Mouse (Mus musculus) limb, embryonic 11.5 days (tissue): ENCODE results near the gene Mtmr3. TPM values are rescaled to one million over a fixed set of nuclear protein-coding genes. Genes with fewer than 3 reads are reported as not detected.

Source experiments
- ATAC-seq: fragments of 200-750 bp; cut with Nextera tagmentation; 2 replicates; pipeline ENCODE4 v1.8.0; 2017; ENCODE audit warnings: low read depth; ENCODE audit not compliant: insufficient number of reproducible peaks, low FRiP score, low TSS enrichment
- DNase-seq: peaks from one replicate; pipeline ENCODE4 v3.0.0-alpha.2; 2015; ENCODE audit warnings: low spot score
- H3K27ac ChIP-seq: fragments of 300-500 bp; sonication (generic); replicated peaks from 2 replicates; pipeline ENCODE4 v1.5.1; 2014; ENCODE audit warnings: low read depth, mild to moderate bottlenecking, low read length
- H3K27me3 ChIP-seq: fragments of 300-500 bp; sonication (generic); 2 replicates; pipeline ENCODE4 v1.6.1; 2014; ENCODE audit warnings: mild to moderate bottlenecking, low read length, mixed read lengths; ENCODE audit not compliant: control insufficient read depth, insufficient read depth
- H3K36me3 ChIP-seq: fragments of 300-500 bp; sonication (generic); 2 replicates; pipeline ENCODE4 v1.6.1; 2014; ENCODE audit warnings: mild to moderate bottlenecking, low read length, moderate library complexity, mixed read lengths; ENCODE audit not compliant: control insufficient read depth, insufficient read depth
- H3K4me1 ChIP-seq: fragments of 300-500 bp; sonication (generic); 2 replicates; pipeline ENCODE4 v1.6.1; 2014; ENCODE audit warnings: low read length, mixed read lengths; ENCODE audit not compliant: control insufficient read depth, insufficient read depth
- H3K4me2 ChIP-seq: fragments of 300-500 bp; sonication (generic); 2 replicates; pipeline ENCODE4 v1.6.1; 2014; ENCODE audit warnings: low read depth, mild to moderate bottlenecking, moderate library complexity; ENCODE audit not compliant: severe bottlenecking
- H3K4me3 ChIP-seq: fragments of 300-500 bp; sonication (generic); 2 replicates; pipeline ENCODE4 v1.5.1; 2014; ENCODE audit warnings: low read depth, low read length
- H3K9ac ChIP-seq: fragments of 300-500 bp; sonication (generic); 2 replicates; pipeline ENCODE4 v1.6.1; 2014; ENCODE audit warnings: mild to moderate bottlenecking, low read length
- H3K9me3 ChIP-seq: fragments of 300-500 bp; sonication (generic); 2 replicates; pipeline ENCODE4 v1.6.1; 2016; ENCODE audit warnings: low read length; ENCODE audit not compliant: control insufficient read depth
- WGBS: fragments of 180-500 bp; shearing (Covaris S2); extraction: QIAGEN DNeasy Blood & Tissue Kit; methylation state at CpG from one replicate; pipeline ENCODE4 v1.1.7; 2014; 5-methylcytosine and 5-hydroxymethylcytosine counted together
- polyA plus RNA-seq: library from polyadenylated mRNA; unstranded; fragments of >200 nt; fragmentation: Nextera tagmentation; extraction: Ambion mirVana; gene quantifications from 2 replicates; pipeline ENCODE4 v1.2.1, GENCODE M21; 2014

Gene Mtmr3
- polyA plus RNA-seq, 1 experiment from 2014 or later: 26.2 TPM

DNA sequence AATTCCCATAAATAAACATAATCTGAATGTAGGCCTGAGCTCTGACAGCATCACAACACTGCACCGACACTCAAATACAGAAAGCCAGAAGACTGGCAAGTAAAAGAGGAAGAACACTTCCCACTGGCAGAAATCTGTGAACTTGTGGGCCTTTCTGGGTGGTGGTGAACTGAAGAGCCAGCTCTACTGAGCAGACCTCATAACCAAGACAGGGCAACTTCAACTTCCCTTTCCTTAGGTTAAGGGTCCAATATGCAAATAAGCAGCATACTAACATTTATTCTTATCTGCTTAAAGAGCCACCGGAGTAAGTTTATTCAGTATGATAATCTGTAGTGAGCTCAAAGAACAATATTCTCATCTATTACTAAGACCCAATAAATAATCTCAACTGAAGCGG, 67.5 kb downstream of the Mtmr3 start:
- ATAC-seq (no peak), DNase-seq (no peak)
- no peaks in the 10 kb centered on the region; the same call in 1 of the 2 replicates for H3K36me3 ChIP-seq
- H3K27ac ChIP-seq: no peak overlapping the region
- no peak overlapping the region for H3K4me2 ChIP-seq
- WGBS: 91% methylated on average over 3 of the region's 3 CpGs
- no peak overlapping the region for H3K4me3 ChIP-seq
- H3K4me1 ChIP-seq: no peaks in the 10 kb centered on the region
- H3K27me3 ChIP-seq: no peaks in the 10 kb centered on the region
- no peaks in the 10 kb centered on the region for H3K9me3 ChIP-seq
- no peak overlapping the region for H3K9ac ChIP-seq

DNA sequence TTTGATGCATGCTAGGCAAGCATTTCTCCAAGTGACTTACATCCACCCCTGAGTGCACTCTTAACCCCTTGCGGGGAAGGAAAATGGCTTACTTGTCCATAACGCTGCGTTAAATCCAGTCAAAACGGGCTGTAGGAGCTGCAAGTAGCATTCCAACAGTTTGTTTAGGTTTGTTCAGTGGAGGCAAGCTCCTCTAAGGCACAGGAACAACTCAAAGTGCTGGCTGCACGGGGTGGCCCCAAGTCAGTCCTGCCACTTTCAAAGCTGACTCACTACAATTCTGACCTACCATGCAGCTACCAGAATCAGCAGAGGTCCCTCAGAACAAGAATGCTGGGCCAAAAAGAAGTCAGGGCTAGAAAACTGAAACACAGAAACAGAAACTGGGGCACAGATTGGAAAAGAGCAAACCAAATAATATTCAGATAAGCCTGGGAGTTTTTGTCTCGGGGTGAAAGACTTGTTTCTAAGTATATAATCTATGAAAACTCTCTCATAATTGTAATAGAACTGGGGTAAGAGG, 72.5 kb downstream of the Mtmr3 start:
- Histone ChIP-seq H3K36me3 (peaks cover 2% of the 10 kb centered on the region; the same call in 1 of the 2 replicates), H3K4me2 (no peak overlapping the region), H3K9ac (no peak overlapping the region), H3K4me1 (no peaks in the 10 kb centered on the region), H3K27ac (no peak overlapping the region), H3K4me3 (no peak overlapping the region), H3K27me3 (no peaks in the 10 kb centered on the region), H3K9me3 (no peaks in the 10 kb centered on the region)
- WGBS: 95% methylated on average over 6 of the region's 6 CpGs
- ATAC-seq: no peak
- DNase-seq: no peak

DNA sequence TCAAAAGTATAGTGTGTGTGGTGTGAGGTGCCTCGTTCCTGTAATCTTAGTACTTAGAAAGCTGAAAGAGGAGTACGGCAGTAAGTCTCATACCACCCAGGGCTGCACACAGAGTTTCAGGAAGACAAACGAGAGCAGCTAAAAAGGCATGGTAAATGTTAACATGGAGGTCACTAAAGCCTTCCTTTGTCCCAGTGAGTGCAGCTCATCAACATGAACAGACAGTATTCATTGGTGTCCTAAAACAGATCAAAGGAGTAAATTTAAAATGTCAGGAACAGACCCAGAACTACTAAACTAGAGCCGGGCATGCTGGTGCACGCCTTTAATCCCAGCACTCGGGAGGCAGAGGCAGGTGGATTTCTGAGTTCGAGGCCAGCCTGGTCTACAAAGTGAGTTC, 75.7 kb downstream of the Mtmr3 start:
- WGBS: 89% methylated on average over 7 of the region's 7 CpGs
- ATAC-seq: no peak

DNA sequence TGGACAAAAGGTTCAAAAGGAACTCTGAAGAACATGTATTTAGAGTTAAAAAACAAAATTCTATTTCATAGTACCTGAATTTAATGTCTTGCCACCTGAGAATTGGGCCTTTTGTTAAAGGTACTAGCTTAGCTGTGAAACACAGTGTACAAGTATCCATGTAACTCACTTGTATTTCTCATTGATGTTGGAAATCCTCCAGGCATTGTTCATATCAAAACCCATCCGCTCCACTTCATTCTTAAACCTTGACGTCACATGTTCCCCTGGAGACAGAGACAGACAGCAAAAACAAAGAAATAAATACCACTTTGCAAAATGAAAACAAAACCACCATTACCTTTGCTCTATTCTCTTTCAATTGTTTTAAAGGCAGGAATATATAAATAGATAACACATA, 87.2 kb downstream of the Mtmr3 start:
- ATAC-seq (no peak), DNase-seq (no peak)
- no peak overlapping the region for H3K9ac ChIP-seq
- no peak overlapping the region for H3K4me3 ChIP-seq
- peaks cover 11% of the 10 kb centered on the region; the same call in 1 of the 2 replicates for H3K36me3 ChIP-seq
- no peaks in the 10 kb centered on the region for H3K4me1 ChIP-seq
- H3K27me3 ChIP-seq: no peaks in the 10 kb centered on the region
- no peak overlapping the region for H3K4me2 ChIP-seq
- no peaks in the 10 kb centered on the region for H3K9me3 ChIP-seq
- WGBS: 95% methylated on average over 2 of the region's 2 CpGs
- H3K27ac ChIP-seq: no peak overlapping the region

More for the DNA sequence above, 75.7 kb downstream of the Mtmr3 start:
- Histone ChIP-seq H3K9ac (no peak overlapping the region), H3K4me2 (no peak overlapping the region), H3K27ac (no peak overlapping the region), H3K4me1 (no peaks in the 10 kb centered on the region), H3K36me3 (peaks cover 5% of the 10 kb centered on the region; the same call in 1 of the 2 replicates), H3K9me3 (no peaks in the 10 kb centered on the region), H3K27me3 (no peaks in the 10 kb centered on the region), H3K4me3 (no peak overlapping the region)
- DNase-seq: no peak

DNA sequence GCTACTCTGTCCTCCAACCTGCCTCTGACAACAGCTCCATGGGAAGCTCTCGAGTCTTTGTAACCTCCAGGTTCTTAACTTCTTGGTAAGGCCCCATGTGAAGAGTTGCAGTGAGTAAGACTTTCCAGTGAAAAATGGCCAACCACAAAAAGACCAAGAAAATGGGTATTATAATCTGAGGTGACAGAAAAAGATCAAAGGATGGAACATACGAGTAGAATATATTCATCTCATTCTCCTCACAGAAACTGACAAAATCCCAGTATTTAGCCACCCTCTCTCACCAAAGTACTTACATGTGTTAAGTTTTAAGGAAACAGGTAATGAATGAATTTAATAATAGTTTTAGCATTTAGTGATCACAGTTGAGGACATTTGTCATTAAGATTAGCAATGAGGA, 88.2 kb downstream of the Mtmr3 start:
- no peak for DNase-seq
- Histone ChIP-seq H3K4me2 (no peak overlapping the region), H3K9me3 (no peaks in the 10 kb centered on the region), H3K9ac (no peak overlapping the region), H3K4me1 (no peaks in the 10 kb centered on the region), H3K27me3 (no peaks in the 10 kb centered on the region), H3K27ac (no peak overlapping the region), H3K4me3 (no peak overlapping the region), H3K36me3 (peaks cover 11% of the 10 kb centered on the region)
- WGBS: 89% methylated on average over 2 of the region's 2 CpGs
- no peak for ATAC-seq

DNA sequence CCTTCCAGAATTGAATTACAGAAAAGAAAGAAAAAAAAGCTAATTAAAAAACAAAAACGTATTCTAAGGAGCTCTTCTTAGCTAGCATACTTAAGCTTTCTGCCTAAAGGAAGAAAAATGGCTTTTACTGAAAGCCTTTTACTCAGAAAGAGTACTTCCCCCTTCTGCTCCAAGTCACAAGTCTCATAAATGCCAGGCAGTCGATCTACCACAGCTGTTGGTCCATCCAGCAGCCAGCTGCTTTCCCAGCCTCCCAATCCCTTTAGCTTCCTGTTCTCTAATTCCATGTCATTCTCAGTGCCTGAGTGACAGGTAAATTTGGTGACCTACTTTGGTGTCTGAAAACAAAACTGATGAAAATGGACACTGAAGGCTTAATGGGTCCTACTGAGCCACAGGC, 92.5 kb downstream of the Mtmr3 start:
- DNase-seq: no peak
- H3K27me3 ChIP-seq: no peaks in the 10 kb centered on the region
- WGBS: 71% methylated on average over 2 of the region's 2 CpGs

DNA sequence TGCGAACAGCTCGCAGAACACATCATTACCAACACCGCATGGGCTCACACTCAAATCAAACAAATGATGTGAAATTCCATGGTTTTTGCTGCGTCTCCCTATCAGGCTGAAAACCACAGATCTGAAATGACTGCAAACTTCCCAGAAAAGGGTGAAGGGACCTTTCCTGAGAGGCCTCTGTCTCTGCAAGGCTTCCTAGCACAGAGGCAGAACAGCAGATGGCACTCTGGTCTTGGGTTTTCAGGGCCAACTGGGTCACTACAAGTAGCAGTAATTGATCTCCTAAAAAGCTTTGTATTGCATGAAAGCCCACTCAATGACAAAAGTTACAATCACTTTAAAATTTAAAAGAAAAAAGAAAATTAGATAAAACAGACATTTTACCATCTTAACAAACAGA, 93.8 kb downstream of the Mtmr3 start:
- H3K27me3 ChIP-seq: no peaks in the 10 kb centered on the region
- 91% methylated on average over 4 of the region's 4 CpGs for WGBS
- H3K4me2 ChIP-seq: no peak overlapping the region
- no peak overlapping the region for H3K9ac ChIP-seq
- no peak overlapping the region for H3K27ac ChIP-seq
- peaks cover 17% of the 10 kb centered on the region for H3K36me3 ChIP-seq
- H3K9me3 ChIP-seq: no peaks in the 10 kb centered on the region
- no peak overlapping the region for H3K4me3 ChIP-seq
- DNase-seq (no peak), ATAC-seq (no peak)
- H3K4me1 ChIP-seq: no peaks in the 10 kb centered on the region

More for the DNA sequence above, 92.5 kb downstream of the Mtmr3 start:
- Histone ChIP-seq H3K27ac (no peak overlapping the region), H3K4me2 (no peak overlapping the region), H3K36me3 (peaks cover 19% of the 10 kb centered on the region), H3K4me1 (no peaks in the 10 kb centered on the region), H3K4me3 (no peak overlapping the region), H3K9me3 (no peaks in the 10 kb centered on the region), H3K9ac (no peak overlapping the region)
- no peak for ATAC-seq

DNA sequence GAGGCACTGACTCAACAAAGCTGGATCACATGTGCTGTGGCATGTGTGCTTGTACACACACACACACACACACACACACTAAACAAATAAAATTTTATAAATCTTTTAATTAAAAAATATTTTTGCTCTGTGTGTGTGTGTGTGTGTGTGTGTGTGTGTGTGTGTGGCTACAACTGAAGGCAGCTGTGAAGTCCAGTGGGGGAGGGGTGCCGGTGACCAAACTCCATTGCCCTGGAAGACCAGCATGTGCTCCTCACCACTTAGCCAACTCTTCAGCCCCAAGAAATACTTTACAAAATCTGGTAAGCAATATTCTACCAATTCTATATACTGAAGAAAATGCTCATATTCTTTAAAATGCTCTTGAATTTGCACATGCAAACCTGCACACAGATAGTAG, 94.4 kb downstream of the Mtmr3 start:
- Histone ChIP-seq H3K27me3 (no peaks in the 10 kb centered on the region), H3K4me1 (no peaks in the 10 kb centered on the region), H3K27ac (no peak overlapping the region), H3K9ac (no peak overlapping the region), H3K4me2 (no peak overlapping the region), H3K36me3 (peaks cover 17% of the 10 kb centered on the region), H3K9me3 (no peaks in the 10 kb centered on the region), H3K4me3 (no peak overlapping the region)
- DNase-seq: no peak
- WGBS: 86% methylated on average over 1 of the region's 1 CpGs
- ATAC-seq: no peak

DNA sequence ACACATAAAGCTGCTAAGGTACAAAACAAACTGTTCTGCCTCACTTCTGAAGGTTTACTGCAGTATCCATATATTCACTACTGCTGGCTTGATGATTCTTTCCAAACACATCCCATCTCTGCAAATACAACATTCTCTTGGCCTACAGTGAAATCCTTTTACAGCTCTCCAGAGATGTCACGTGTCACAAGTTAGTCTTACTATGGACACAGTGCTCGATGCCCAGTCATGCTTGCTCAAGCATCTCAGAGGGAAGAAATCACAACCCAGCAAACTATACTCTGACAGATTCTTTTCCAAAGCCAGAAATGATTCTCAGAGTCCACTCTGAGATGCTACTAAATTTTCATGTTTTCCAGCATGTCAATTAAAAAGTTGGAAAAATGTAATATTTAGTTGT, 95.2 kb downstream of the Mtmr3 start:
- no peaks in the 10 kb centered on the region for H3K9me3 ChIP-seq

More for the DNA sequence above, 95.2 kb downstream of the Mtmr3 start:
- Histone ChIP-seq H3K4me3 (no peak overlapping the region), H3K36me3 (peaks cover 16% of the 10 kb centered on the region), H3K9ac (no peak overlapping the region), H3K4me2 (no peak overlapping the region), H3K27me3 (no peaks in the 10 kb centered on the region), H3K4me1 (no peaks in the 10 kb centered on the region), H3K27ac (no peak overlapping the region)
- 88% methylated on average over 2 of the region's 2 CpGs for WGBS
- DNase-seq (no peak), ATAC-seq (no peak)
